Mouse (Mus musculus) liver, embryonic 14.5 days (tissue): ENCODE data around the gene Fbxl2.

Experiments
- CTCF ChIP-seq: IDR thresholded peaks from 2 replicates; pipeline ENCODE4 v1.5.1; 2016; ENCODE audit warnings: antibody characterized with exemption, low read depth, control low read depth
- EP300 ChIP-seq: IDR thresholded peaks from 2 replicates; pipeline ENCODE4 v1.6.1; 2016; ENCODE audit warnings: antibody characterized with exemption, low read depth

- TF ChIP-seq CTCF (no peak), EP300 (no peak)
These were observed 20.8 kb downstream of the Fbxl2 start for GRCm38 (mm10) chr9:114025182-114025581.
